Mouse (Mus musculus) adrenal gland, postnatal 25 days (tissue): ENCODE data around the gene Elovl5. TPM values are rescaled to one million over a fixed set of nuclear protein-coding genes. Genes with fewer than 3 reads are reported as not detected.
"Not testable (repeated sequence)": the region's sequence is repeated elsewhere in the genome, so short reads cannot be mapped to it uniquely, and the experiment has no call there.

ENCODE experiments used
- DNase-seq: peaks from one replicate; pipeline ENCODE4 v3.0.0; 2021; ENCODE audit warnings: mixed read lengths
- total RNA-seq: library from RNA; stranded (reverse); gene quantifications from 2 replicates; pipeline ENCODE4 v1.2.3, GENCODE M21; 2021

The Elovl5 gene
- total RNA-seq, 1 experiment from 2014 or later, result 524 TPM

- DNase-seq, result no peak
These were observed 37.8 kb downstream of the Elovl5 start for GRCm38 (mm10) chr9:77954981-77955380.

- peak; percentile 41 for DNase-seq
These were observed 38.3 kb downstream of the Elovl5 start for GRCm38 (mm10) chr9:77955511-77955910.

- DNase-seq, result no peak
These were observed 38.8 kb downstream of the Elovl5 start for GRCm38 (mm10) chr9:77955964-77956363.

GRCm38 (mm10) chr9:77958327-77958726 lies 41.2 kb downstream of the Elovl5 start:
- DNase-seq, result peak; percentile 28

- no peak for DNase-seq
These were observed 42.6 kb downstream of the Elovl5 start for GRCm38 (mm10) chr9:77959759-77960158.

- no peak for DNase-seq
These were observed 44.2 kb downstream of the Elovl5 start for GRCm38 (mm10) chr9:77961350-77961749.

GRCm38 (mm10) chr9:77964084-77964483 lies 46.9 kb downstream of the Elovl5 start:
- DNase-seq, result no peak

GRCm38 (mm10) chr9:77965287-77965686 lies 48.1 kb downstream of the Elovl5 start:
- DNase-seq, result no peak

- no peak for DNase-seq
These were observed 48.8 kb downstream of the Elovl5 start for GRCm38 (mm10) chr9:77965768-77966552.

GRCm38 (mm10) chr9:77966861-77967260 lies 49.7 kb downstream of the Elovl5 start:
- no peak for DNase-seq

GRCm38 (mm10) chr9:77967584-77968163 lies 50.5 kb downstream of the Elovl5 start:
- DNase-seq, result no peak

- no peak for DNase-seq
These were observed 52.2 kb downstream of the Elovl5 start for GRCm38 (mm10) chr9:77969192-77969953.

GRCm38 (mm10) chr9:77979000-77979399 lies 61.8 kb downstream of the Elovl5 start:
- DNase-seq, result no peak

- DNase-seq, result no peak
These were observed 65.5 kb downstream of the Elovl5 start for GRCm38 (mm10) chr9:77982616-77983015.

GRCm38 (mm10) chr9:77983521-77983920 lies 66.4 kb downstream of the Elovl5 start:
- no peak for DNase-seq

GRCm38 (mm10) chr9:77986153-77986795 lies 69.1 kb downstream of the Elovl5 start:
- DNase-seq, result no peak

- DNase-seq, result no peak
These were observed 72.5 kb downstream of the Elovl5 start for GRCm38 (mm10) chr9:77989626-77990025.

GRCm38 (mm10) chr9:77990278-77990677 lies 73.1 kb downstream of the Elovl5 start:
- no peak for DNase-seq

- DNase-seq, result no peak
These were observed 74.5 kb downstream of the Elovl5 start for GRCm38 (mm10) chr9:77991650-77992049.

- peak; percentile 35 for DNase-seq
These were observed 75.1 kb downstream of the Elovl5 start for GRCm38 (mm10) chr9:77992276-77992675.

GRCm38 (mm10) chr9:77993101-77993500 lies 75.9 kb downstream of the Elovl5 start:
- no peak for DNase-seq

GRCm38 (mm10) chr9:77993538-77994255 lies 76.5 kb downstream of the Elovl5 start:
- DNase-seq, result not testable (repeated sequence)
